In genomic region chr3:84482121-84482520, GRCm38 (mm10) we compare ENCODE assay signal across 22 mouse cellular contexts. TPM values are rescaled to one million over a fixed set of nuclear protein-coding genes. Genes with fewer than 3 reads are reported as not detected.
DNase-seq lines count a peak whose midpoint lies in the region; ATAC-seq and TF ChIP-seq lines count a peak whose summit lies in the region.
"Had no signal": no experiment of that assay in that cellular context is flagged by ENCODE, and none has a peak within 500 bp of the region (broad histone marks: within the 10 kb centered on the region; RNA-seq: fewer than 3 reads in every experiment).

No protein-coding gene starts in this region.

- 0 out of 2 replicates have a peak, but pooled peaks cover 6% of the 10 kb centered on the region for H3K27me3 ChIP-seq in lung, postnatal 0 days (replicated peaks; ENCODE audit: insufficient read depth, low read length)
- peaks cover 22% of the 10 kb centered on the region for H3K27me3 ChIP-seq in hindbrain, embryonic 11.5 days (ENCODE audit: control insufficient read depth, insufficient read depth, low read length)

- no peaks in the 10 kb centered on the region for H3K36me3 ChIP-seq in lung, postnatal 0 days (ENCODE audit: insufficient read depth, low read length)
- H3K36me3 ChIP-seq in hindbrain, embryonic 11.5 days (ENCODE audit: control insufficient read depth, insufficient read depth, low read length), result no peaks in the 10 kb centered on the region
- H3K36me3 ChIP-seq: forebrain, embryonic 10.5 days; G1E; hindbrain, embryonic 13.5 days; intestine, embryonic 15.5 days had no signal

- intact Hi-C loops in left cerebral cortex, postnatal 36 days (cut with DNase I), result loop anchor here (5.0 kb wide), 1 partner anchor 130 kb away; no protein-coding TSS in a partner anchor

- no peak overlapping the region for H3K9ac ChIP-seq in lung, postnatal 0 days (replicated peaks; ENCODE audit: low read depth)
- no peak overlapping the region for H3K9ac ChIP-seq in hindbrain, embryonic 11.5 days (ENCODE audit: low read depth, low read length)
- H3K9ac ChIP-seq: forebrain, embryonic 13.5 days; forebrain, postnatal 0 days; hindbrain, embryonic 13.5 days; intestine, embryonic 15.5 days had no signal

- H3K4me1 ChIP-seq in lung, postnatal 0 days (ENCODE audit: insufficient read depth, low read depth, low read length), result 0 out of 2 replicates have a peak, but pooled peaks cover 4% of the 10 kb centered on the region
- peaks cover 4% of the 10 kb centered on the region; the same call in 1 of the 2 replicates for H3K4me1 ChIP-seq in hindbrain, embryonic 11.5 days (replicated peaks; ENCODE audit: control insufficient read depth, insufficient read depth, low read length)

- H3K4me3 ChIP-seq in lung, postnatal 0 days (ENCODE audit: low read depth, low read length), result no peak overlapping the region
- H3K4me3 ChIP-seq in hindbrain, embryonic 11.5 days (ENCODE audit: low read depth, low read length), result no peak overlapping the region
- H3K4me3 ChIP-seq: forebrain, embryonic 10.5 days; forebrain, embryonic 13.5 days; gastrocnemius, adult 2 months; hindbrain, embryonic 13.5 days; intestine, embryonic 15.5 days had no signal

- H3K27ac ChIP-seq in lung, postnatal 0 days (ENCODE audit: low read length), result peak overlapping the region; percentile 39; the same call in 1 of the 2 replicates
- H3K27ac ChIP-seq in hindbrain, embryonic 11.5 days (ENCODE audit: low read depth, low read length), result no peak overlapping the region
- H3K27ac ChIP-seq: forebrain, embryonic 10.5 days; forebrain, embryonic 13.5 days; gastrocnemius, adult 2 months; hindbrain, embryonic 13.5 days; intestine, embryonic 15.5 days had no signal

- DNase-seq in lung, postnatal 0 days (ENCODE audit: low spot score), result no peak
- DNase-seq in lung, adult 18-20 months, result no peak
- DNase-seq in adrenal gland, adult 8-10 months, result peak; percentile 66
- peak; percentile 43 for DNase-seq in adrenal gland, postnatal 25 days
- no peak for DNase-seq in hindbrain, embryonic 11.5 days (ENCODE audit: low spot score)
- no peak for DNase-seq in left cerebral cortex, postnatal 36 days (ENCODE audit: low spot score in 2 of 2)
- DNase-seq: B cell, adult 2 months; cerebellum, adult 18-20 months; cerebellum, adult 9-10 months; cerebellum, postnatal 14 days; forebrain, postnatal 0 days; gastrocnemius, adult 2 months; gastrocnemius, postnatal 14 days; heart, adult 11 months; kidney, adult 11 months had no signal

- 85% methylated on average over 6 of the region's 6 CpGs for WGBS in lung, postnatal 0 days
- 81% methylated on average over 6 of the region's 6 CpGs for WGBS in hindbrain, embryonic 11.5 days

- TF ChIP-seq CTCF in lung, postnatal 0 days (IDR thresholded peaks at IDR 0.05), result no peak

- H3K9me3 ChIP-seq in lung, postnatal 0 days (ENCODE audit: low read length), result no peaks in the 10 kb centered on the region
- no peaks in the 10 kb centered on the region for H3K9me3 ChIP-seq in hindbrain, embryonic 11.5 days (ENCODE audit: control insufficient read depth, low read length)
- H3K9me3 ChIP-seq: forebrain, embryonic 10.5 days; forebrain, embryonic 13.5 days; G1E; hindbrain, embryonic 13.5 days; intestine, embryonic 15.5 days had no signal

- ATAC-seq in lung, postnatal 0 days, result no peak
- no peak for ATAC-seq in hindbrain, embryonic 11.5 days (ENCODE audit: low FRiP score)
- ATAC-seq: forebrain, embryonic 13.5 days; forebrain, postnatal 0 days; hindbrain, embryonic 16.5 days; intestine, embryonic 15.5 days had no signal

- no peak overlapping the region for H3K4me2 ChIP-seq in lung, postnatal 0 days (replicated peaks; ENCODE audit: low read depth, low read length)
- no peak overlapping the region for H3K4me2 ChIP-seq in hindbrain, embryonic 11.5 days (replicated peaks; ENCODE audit: low read depth, low read length)
- H3K4me2 ChIP-seq: forebrain, embryonic 13.5 days; heart, embryonic 11.5 days; hindbrain, embryonic 13.5 days had no signal

- TF ChIP-seq EP300 in lung, postnatal 0 days (IDR thresholded peaks at IDR 0.05), result no peak

RNA-seq across cellular contexts. Expression of gene Fhdc1, which starts 1.9 kb away (rescaled TPM):
- polyA plus RNA-seq in lung, postnatal 0 days (2015; fragmentation: Nextera tagmentation; extraction: Ambion mirVana), result 15.5 and 16.7 TPM in 2 replicates
- total RNA-seq in adrenal gland, adult 8-10 months (2022), result 1 to 10 TPM; 1.7 to 5.5 (median 3.7) TPM
- 13.2 and 17.5 TPM in 2 replicates for total RNA-seq in adrenal gland, postnatal 25 days (2021)
- polyA plus RNA-seq in hindbrain, embryonic 11.5 days (2014; fragmentation: Nextera tagmentation; extraction: Ambion mirVana), result 3.3 and 3.7 TPM in 2 replicates
- 1 to 10 TPM; 4.1 to 4.6 TPM for total RNA-seq in left cerebral cortex, postnatal 36 days (2021)

Comparison
In these comparisons a context has a peak if more than half of its experiments do, and no peak if none do; other contexts are left out.
1. DNase-seq: peak in adrenal gland, adult 8-10 months (single experiment) and adrenal gland, postnatal 25 days (single experiment); none in lung, postnatal 0 days (single experiment), lung, adult 18-20 months (0 of 2), hindbrain, embryonic 11.5 days (single experiment) and left cerebral cortex, postnatal 36 days (0 of 2).